Mouse (Mus musculus) cerebral cortex, adult 2 months (tissue): ENCODE results near the gene Rasgef1b.

Source experiments
- WGBS: fragments of 180-500 bp; shearing (Covaris S2); methylation state at CpG from one replicate; pipeline ENCODE4 v1.1.7; 2018; 5-methylcytosine and 5-hydroxymethylcytosine counted together

Rasgef1b gene

DNA sequence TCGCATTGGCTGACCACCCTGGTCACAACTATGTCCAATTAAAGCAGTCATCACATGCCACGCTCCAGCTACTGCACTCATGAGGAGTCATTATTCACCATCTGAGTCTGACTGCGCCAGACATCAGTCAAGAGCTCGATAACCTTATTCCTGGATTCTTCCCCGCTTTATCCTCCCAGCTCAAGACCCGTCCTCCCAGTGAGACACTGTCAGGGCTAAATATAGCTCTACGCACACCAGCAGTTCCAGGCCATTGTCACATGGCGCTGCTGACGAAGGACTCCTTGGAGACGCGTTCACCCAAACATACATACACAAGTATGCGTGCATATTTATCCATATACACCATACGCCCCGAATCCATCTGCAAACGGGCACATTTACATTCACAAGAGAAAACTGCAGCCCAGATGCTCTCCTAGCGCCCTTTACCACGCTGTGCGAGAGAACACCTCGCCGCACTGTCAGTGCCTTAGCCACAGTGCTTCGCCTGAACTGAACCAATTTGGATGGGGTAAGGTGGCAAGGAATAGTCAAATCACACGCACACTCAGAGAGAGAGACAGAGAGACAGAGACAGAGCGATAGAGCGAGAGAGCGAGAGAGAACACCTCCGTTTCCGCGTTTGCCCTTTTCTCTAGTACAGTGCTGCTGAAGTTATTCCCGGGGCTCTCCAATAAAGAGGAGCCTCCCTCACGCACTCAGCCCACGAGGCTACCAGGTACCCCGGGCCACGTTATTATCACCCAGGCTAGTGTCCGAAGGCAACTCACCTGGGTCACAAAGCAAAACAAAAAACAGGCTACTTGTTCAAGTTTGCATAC is 477.3 kb downstream of the Rasgef1b start:
- WGBS = 2% methylated on average over 34 of the region's 34 CpGs

DNA sequence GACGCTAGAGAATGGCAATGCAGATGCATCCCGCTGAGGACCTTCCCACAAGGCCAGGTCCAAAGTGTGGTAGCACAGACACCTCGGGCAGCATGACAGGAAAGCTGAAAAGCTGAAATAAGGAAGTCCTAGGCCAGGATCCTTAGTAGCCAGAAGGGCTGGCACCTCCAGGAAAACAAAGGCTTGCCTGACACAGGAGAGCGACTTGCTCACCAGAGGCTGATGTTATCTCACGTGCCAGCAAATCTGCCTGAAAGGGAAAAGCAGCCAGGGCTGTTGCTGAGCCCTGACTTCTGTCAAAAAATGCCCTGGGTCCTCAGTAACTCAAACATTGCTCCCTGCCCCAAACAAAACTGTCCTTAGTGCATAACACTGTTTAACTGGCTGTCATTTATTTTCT is 478.0 kb downstream of the Rasgef1b start:
- 23% methylated on average over 5 of the region's 5 CpGs for WGBS

DNA sequence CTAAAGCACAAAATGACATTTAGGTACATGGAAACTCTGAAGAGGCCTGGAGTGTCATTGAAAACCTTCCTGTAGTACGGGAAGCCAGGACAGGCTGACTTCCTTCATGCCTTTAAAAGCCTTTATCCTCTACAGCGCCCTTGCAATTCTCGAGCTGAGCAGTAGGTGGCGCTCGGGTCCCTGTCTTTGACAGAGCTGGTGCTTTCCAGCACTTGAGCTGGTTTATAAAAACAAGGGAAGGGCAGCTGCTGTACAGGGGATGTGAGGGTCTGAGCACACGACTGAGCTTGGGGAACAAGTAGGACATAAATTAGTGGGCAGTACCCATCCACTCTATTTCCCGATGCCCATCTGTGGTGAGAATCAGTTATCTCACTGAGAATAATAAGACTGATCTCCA is 480.4 kb downstream of the Rasgef1b start:
- WGBS = 1% methylated on average over 7 of the region's 7 CpGs

DNA sequence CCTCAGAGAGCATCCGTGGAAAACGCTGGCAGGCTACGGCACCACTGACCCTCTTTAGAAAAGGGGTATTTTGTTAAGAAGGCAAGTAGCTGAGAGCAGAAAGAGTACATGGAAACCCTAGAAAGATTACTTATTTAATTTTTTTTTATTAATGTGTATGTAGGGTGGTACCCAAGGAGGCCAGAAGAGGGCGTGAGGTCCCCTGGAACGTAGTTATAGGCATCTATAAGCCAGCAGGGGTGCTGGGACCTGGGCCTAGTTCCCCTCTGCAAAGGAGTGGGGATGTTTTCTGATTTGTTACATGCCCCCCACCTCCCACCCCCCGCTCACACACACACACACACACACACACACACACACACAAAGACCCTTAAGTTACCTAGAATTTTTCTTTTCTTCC is 480.9 kb downstream of the Rasgef1b start:
- WGBS = 80% methylated on average over 6 of the region's 6 CpGs

DNA sequence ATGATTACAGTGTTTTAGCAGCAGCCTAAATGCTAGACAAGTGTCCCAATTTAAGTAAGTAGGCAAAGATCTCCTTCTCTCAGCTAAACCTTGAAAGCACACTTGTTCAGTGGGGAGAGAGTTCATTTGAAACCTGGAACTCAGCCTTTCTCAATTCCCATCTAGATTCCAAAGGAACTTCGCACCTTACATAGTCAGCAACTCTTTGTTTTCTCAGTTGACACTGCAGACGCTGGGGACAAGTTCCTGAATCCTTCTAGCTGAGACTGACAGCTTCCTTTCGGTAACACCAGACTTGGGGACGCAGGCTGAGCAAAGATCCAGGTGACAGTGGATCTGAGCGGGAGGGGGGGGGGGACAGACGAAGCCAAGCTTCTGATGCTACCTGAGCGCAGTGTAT is 481.4 kb downstream of the Rasgef1b start:
- WGBS = 47% methylated on average over 7 of the region's 7 CpGs

DNA sequence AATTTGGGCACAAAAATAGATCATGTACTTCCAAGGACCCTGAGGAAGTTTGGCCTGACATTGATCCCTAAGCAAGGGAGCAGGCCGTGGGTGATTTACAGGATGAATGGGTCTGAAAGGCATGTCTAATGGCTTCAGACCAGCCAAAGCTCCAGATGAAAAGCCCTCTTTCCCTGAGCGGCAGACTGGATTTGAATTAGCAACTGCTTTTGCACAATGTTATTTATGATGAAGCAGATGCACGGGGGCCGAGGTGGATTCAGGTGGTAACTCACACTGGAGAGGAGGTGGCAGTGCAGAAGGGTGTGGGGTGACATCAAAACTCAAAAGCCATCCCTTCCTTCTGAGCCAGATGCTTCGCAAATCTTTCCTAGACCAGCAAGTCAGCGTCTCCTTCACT is 481.9 kb downstream of the Rasgef1b start:
- WGBS = 36% methylated on average over 6 of the region's 6 CpGs

DNA sequence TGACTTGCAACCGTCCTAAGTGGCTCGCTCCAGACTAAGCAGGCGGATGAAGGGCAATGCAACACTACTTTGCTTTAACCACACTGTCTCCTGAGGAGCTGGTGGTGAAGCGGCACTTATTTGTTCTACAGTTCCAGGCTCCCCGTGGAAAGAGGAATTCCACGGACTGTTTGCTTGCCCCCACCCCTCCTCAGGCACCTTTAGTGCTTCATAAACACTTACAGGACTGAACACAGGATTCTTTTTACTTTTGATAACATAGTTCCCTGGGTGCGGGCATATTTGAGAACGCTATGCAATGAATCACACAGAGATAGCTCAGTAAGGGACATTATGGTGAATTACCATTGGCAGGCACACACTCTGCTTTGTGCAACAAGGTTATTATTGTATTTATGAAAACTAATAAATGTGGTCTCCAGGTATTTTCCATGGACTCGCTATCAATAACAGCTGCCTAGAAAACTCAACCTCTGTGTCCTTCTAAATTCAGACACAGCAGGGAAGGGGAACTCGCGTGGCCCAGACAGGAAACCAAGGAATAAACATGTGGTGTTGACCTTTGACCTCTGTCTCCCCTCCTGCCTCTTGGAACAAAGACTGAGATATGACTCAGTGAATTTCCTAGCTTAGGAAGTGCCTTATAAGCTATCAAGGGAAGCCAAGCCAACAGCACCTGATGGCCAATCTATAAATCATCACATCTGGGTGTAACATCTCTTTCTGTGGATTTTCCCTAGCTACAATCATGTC is 486.7 kb downstream of the Rasgef1b start:
- 76% methylated on average over 11 of the region's 11 CpGs for WGBS

DNA sequence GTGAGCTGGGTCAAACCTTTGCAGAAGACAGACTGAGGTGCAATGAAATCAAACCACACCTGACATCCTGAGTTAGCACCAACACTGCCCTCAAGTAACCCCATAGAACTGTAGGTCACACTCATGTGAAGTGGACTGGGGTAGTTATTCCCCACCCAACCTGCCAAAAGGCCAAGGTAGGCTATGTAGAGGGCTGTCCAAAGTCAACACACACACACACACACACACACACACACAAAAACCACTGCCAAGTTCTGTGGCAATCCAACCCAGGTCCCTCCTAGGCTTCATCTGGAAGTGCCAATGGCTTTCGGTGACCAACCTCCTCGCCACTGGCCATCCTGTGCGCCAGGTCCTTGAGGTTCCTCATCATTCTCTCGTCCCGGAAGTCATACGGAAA is 488.4 kb downstream of the Rasgef1b start:
- WGBS = 95% methylated on average over 6 of the region's 6 CpGs

DNA sequence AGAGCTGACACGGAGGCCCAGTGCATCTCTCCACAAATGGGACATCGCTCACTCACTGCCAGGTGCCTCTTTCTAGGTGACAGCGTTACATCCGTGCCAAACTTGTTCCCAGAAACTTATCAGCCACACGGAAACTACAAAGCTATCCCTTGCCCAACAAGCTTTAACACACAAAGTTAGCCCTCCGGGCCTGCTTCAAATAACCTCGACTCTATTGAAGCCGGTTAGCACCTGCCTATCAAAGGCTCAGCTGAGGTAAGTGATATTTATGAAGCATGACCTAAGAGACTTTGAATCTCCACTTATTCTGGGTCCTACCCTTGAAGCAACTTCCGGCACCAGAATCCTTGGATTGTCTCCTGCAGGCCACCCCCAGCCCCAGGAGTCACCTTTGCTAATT is 489.2 kb downstream of the Rasgef1b start:
- WGBS = 91% methylated on average over 9 of the region's 9 CpGs

DNA sequence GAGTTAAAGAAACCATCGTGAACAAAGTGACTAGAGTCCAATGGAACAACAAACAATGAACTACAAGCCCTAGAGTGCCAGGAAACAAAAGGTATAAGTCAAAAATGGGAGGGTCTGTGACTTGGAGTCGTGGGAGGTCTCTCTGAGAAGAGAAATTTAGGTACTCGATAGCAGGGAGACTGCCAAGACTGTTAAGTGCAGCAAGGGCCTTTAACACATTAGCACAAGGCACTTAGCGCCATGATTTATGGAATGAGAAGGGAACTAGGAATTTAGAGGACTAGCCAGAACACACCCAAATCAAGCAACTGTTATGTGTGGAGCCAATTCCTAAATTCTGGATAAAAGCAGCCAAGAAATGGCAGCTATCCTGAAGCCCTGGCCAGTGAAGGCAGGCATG is 490.7 kb downstream of the Rasgef1b start:
- 79% methylated on average over 4 of the region's 4 CpGs for WGBS

DNA sequence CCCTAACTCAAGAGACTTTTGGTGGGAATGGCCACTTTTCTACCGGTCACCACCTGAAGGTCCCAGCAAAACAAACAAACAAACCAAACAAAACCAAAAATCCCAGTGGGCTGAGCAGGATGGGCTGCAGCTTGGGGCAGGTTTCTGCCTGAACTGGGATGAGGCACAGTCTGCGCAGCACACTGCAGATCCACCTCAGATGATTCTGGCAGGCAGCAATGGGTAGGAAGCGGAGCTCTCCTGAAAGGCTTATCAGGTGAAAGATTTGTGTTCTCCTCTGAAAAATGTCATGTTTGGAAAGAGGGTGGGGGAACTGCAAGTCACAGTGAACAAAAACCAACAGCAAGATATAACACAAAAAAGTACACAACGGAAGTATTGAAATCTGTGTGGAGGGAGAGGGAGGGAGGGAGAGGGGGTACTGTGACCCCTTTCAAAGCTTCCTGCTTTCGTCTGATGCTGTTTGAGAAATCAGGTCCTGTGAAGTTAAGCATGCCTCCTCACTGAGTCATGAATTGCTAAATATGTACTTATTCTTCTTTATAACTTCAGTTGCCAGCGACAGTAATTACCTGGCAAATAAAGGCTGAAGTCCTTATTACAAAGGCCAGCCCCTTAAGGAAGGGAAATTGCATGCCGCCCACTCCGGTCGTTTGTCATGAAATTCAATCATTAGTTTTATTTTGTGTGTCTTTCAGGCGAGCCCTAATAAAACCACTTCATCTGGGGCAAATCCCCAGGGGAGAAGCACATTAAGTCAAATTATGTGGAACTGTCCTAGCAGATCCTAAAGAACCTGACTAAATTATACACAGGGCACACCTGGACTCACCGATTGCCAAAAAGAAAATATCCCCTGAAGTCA is 491.7 kb downstream of the Rasgef1b start:
- 64% methylated on average over 11 of the region's 11 CpGs for WGBS

DNA sequence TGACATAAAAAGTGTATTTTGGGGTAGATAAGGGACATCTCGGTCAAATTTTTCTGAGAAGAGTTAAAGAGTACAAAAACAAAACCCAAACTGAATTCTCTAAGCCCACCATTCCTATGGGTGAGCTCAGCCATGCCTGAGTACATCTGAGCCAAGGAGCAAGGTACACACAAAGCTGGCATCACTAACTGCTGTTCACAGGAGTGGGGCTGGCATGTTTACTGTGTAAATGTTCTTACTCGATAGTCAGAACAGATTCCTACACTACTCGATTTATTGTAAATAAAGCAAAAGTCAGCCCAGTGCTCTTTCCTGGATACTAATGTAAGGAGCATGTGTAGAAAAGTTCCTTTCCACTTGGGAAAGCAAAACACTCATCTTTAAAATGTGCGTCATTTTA is 492.4 kb downstream of the Rasgef1b start:
- WGBS = 69% methylated on average over 4 of the region's 4 CpGs

DNA sequence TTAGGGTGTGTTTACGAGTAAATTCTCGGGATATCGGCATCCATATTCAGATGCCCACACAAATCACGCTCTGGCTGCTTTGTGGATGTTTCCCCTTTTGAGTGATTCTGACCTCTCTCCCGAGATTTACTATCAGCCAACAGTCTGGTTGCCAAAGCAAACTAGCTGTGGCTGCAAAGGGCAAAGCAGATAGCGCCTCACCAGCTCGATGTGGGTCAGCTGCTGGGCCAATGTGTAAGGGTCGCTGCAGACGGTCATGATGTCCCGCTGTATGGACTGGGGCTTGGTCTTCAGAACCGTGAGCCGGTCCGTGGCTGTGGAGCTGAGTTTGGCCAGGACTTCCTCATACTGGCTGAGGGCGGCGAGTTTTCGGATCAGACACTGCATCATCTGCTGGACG is 494.6 kb downstream of the Rasgef1b start:
- 91% methylated on average over 17 of the region's 17 CpGs for WGBS

DNA sequence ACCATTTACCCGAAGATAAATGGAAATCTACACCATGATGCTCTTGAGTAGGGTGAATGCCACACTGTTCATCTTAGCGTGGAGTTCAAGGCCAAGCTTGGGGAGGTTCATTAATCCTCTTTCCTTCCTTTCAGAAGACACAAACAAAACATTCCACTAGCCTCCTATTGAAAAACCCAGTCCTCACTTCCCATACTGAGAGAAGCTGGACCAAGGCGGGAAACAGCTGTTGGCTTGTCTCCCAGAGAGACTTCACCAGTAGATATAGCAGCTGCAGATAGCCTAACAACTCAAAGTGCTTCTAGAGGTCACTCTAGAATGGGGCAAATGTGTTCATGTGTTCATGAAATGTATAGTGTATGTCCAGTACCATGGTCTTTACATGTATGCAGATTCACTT is 495.7 kb downstream of the Rasgef1b start:
- 55% methylated on average over 3 of the region's 3 CpGs for WGBS

DNA sequence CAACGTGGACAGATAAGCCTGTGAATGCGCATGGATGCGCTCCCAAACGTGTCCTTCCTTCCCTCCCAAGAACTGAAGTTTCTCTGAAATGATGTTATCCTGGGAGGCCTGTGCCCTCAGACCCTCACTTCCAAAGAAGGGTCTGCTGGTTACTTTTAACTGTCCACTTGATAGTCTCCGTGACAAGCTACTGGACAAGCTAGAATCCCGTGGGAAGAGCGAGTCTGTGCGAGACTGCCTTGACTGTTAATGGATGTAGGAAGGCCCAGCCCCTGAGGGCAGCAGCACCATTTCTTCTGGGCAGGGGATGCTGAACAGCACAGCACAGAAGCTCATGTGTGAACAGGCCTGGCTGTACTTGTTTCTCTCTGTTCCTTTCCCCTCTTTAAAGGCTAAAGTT is 496.5 kb downstream of the Rasgef1b start:
- 90% methylated on average over 8 of the region's 8 CpGs for WGBS

DNA sequence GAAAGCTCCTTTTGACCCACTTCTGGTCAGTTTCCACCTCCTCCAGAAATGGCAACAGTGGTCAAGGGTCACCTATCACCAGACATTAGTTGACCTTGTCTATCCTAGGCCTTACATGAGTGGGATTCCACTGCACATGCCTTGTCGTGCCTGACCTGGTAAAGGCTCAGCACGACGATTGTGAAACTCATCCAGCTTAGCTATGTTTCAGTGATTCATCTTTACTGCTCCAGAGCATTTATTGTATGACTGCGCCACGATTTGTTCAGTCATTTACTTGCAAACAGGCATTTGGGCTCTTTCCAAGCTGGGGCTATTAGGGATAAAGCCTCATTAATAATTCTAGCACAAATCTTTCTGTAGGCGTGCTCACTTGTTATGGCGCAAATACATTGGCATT is 498.4 kb downstream of the Rasgef1b start:
- 55% methylated on average over 7 of the region's 7 CpGs for WGBS

DNA sequence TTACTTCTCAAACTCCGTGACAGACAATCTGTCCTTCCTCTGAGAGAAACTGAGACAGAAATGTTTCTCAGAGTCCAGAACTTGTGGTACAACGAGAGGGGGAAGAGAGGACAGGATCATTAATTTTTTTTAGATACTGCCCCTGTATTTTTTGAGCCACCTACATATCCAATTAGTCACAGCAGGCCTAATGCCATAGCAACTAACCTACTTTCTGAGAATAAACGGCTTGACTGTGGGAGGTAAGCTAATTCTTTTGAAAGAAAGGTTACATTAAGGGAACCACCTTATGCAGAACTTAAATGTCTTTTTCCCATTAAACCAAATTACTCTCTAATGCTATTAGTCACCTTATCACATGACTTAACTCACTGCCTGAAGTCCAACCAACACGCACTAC is 501.5 kb downstream of the Rasgef1b start:
- WGBS = 64% methylated on average over 4 of the region's 4 CpGs

DNA sequence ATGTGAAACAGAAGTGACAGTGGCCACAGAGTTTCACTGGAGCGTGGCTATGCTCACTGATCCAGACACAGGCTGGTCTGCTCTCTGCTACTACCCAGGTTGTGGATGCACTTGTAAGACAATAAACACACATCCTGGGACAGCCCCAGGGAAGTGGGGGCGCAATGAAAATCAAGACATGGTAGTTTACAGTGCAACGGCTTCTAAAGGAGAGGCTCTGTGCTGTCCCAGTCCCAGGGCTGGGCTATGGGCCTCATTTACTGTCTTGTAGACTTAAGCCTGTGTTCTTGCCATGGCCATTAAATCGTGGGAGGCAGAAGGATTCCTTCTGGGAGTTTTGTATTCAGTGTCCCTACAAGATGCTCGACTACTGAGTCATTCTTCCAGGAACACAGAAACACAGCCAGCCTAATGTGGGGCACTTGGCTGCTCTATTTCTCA is 504.3 kb downstream of the Rasgef1b start:
- WGBS = 47% methylated on average over 5 of the region's 5 CpGs

DNA sequence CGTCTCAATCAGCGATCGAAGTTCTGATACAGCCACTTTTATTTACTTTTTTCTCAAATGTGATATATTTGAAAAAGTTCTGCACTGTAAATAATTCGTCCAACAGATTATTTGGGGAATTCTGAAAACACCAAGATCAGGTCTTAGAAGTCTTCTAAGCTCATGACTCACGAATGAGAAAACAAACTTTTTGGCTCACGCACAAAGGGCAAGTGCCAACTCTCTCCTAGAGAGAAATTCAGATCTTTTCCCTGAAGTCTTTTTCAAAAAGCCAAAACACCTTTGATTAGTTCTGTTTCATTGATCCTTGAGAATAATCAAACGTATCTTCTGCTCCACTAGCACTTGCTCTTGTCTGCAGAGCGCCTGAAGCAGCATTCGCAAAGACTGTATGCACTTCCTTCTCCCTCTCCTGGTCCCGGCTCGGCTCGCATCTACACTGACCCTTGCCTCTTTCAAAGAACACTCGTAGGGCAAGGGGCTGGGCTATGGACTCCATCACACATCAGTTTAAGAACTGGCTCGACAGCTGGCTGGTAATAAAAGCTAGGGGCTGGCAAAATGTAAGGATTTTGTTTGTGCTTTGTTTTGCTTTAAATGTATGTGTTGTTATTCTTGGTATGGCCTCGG is 504.9 kb downstream of the Rasgef1b start:
- WGBS = 67% methylated on average over 15 of the region's 15 CpGs

DNA sequence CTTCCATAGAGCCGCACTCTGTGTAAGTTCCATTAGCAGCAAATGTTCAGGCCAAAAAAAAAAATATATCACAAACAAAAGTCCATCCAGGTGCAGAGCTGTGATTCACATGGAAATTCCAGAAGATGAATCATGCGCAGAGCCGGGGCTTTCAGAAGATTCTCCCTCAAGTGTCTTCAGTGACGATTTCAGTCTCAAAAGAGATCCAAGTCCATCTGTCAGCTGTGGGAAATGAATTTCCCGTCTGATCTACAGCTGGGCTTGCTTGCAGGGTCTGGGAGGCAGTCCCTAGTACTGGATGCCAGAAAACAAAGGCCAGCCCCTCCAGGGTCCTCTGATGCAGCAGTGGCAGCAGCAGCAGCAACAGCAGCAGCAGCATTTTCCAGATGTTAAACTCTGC is 510.5 kb downstream of the Rasgef1b start:
- WGBS = 20% methylated on average over 5 of the region's 5 CpGs

DNA sequence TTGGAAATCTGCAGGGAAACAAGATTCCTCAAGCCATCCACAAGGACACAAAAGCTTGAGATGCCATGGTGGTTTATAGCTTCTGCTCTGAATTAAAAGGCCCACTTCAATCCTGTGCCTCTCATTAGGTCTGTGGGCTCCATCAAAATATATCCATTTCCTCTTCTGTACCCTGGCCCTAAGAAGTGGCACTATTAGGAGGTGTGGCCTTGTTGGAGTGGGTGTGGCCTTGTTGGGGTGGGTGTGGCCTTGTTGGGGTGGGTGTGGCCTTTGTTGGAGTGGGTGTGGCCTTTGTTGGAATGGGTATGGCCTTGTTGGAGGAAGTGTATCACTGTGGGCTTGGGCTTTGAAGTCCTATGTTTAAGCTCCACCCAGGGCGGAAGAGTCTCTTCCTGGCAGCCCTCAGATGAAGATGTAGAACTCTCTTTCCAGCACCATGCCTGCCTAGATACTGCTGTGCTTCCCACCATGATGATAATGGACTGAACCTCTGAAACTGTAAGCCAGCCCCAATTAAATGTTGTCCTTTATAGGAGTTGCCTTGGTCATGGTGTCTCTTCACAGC is 512.2 kb downstream of the Rasgef1b start:
- WGBS = 93% methylated on average over 1 of the region's 1 CpGs
